Mouse (Mus musculus) stomach, embryonic 15.5 days (tissue): ENCODE measurements around the gene Tshz2. TPM values are rescaled to one million over a fixed set of nuclear protein-coding genes. Genes with fewer than 3 reads are reported as not detected.

Experiments
- ATAC-seq: fragments of 200-750 bp; cut with Nextera tagmentation; 2 replicates; pipeline ENCODE4 v1.8.0; 2017; ENCODE audit warnings: low read depth, moderate number of reproducible peaks, moderate TSS enrichment; ENCODE audit not compliant: insufficient read depth, low FRiP score
- H3K27ac ChIP-seq: fragments of 300-500 bp; sonication (generic); 2 replicates; pipeline ENCODE4 v1.5.1; 2015; ENCODE audit warnings: mild to moderate bottlenecking, inconsistent platforms
- H3K27me3 ChIP-seq: fragments of 300-500 bp; sonication (generic); replicated peaks from 2 replicates; pipeline ENCODE4 v1.6.1; 2015; ENCODE audit warnings: inconsistent platforms
- H3K36me3 ChIP-seq: fragments of 300-500 bp; sonication (generic); 2 replicates; pipeline ENCODE4 v1.6.1; 2015; ENCODE audit warnings: inconsistent platforms
- H3K4me1 ChIP-seq: fragments of 300-500 bp; sonication (generic); 2 replicates; pipeline ENCODE4 v1.6.1; 2015; ENCODE audit warnings: inconsistent platforms
- H3K4me2 ChIP-seq: fragments of 300-500 bp; sonication (generic); 2 replicates; pipeline ENCODE4 v1.6.1; 2015; ENCODE audit warnings: mild to moderate bottlenecking, inconsistent platforms
- H3K4me3 ChIP-seq: fragments of 300-500 bp; sonication (generic); replicated peaks from 2 replicates; pipeline ENCODE4 v1.5.1; 2015; ENCODE audit warnings: inconsistent platforms
- H3K9ac ChIP-seq: fragments of 300-500 bp; sonication (generic); 2 replicates; pipeline ENCODE4 v1.6.1; 2015; ENCODE audit warnings: inconsistent platforms
- H3K9me3 ChIP-seq: fragments of 300-500 bp; sonication (generic); 2 replicates; pipeline ENCODE4 v1.6.1; 2016; ENCODE audit warnings: inconsistent platforms
- WGBS: fragments of 180-500 bp; shearing (Covaris S2); methylation state at CpG from one replicate; pipeline ENCODE4 v1.1.7; 2015; 5-methylcytosine and 5-hydroxymethylcytosine counted together
- polyA plus RNA-seq: library from polyadenylated mRNA; unstranded; fragments of >200 nt; fragmentation: Nextera tagmentation; extraction: Ambion mirVana; gene quantifications from 2 replicates; pipeline ENCODE4 v1.2.1, GENCODE M21; 2015

The Tshz2 gene
- polyA plus RNA-seq, 1 experiment from 2014 or later = 15.9 TPM

GRCm38 (mm10) chr2:169679264-169679663, 46.5 kb downstream of the Tshz2 start:
- WGBS = 48% methylated on average over 7 of the region's 7 CpGs
- H3K4me2 ChIP-seq = no peak overlapping the region
- ATAC-seq = peak; percentile 71; the same call in 1 of the 2 replicates
- no peaks in the 10 kb centered on the region for H3K27me3 ChIP-seq
- no peaks in the 10 kb centered on the region for H3K9me3 ChIP-seq
- 0 out of 2 replicates have a peak, but pooled peaks cover 4% of the 10 kb centered on the region for H3K4me1 ChIP-seq
- H3K9ac ChIP-seq = no peak overlapping the region
- no peak overlapping the region for H3K27ac ChIP-seq
- H3K36me3 ChIP-seq = no peaks in the 10 kb centered on the region
- no peak overlapping the region for H3K4me3 ChIP-seq

- H3K36me3 ChIP-seq = no peaks in the 10 kb centered on the region
- peaks cover 7% of the 10 kb centered on the region; the same call in 1 of the 2 replicates for H3K4me1 ChIP-seq
- H3K9me3 ChIP-seq = no peaks in the 10 kb centered on the region
- WGBS = 67% methylated on average over 5 of the region's 5 CpGs
- no peak overlapping the region for H3K4me3 ChIP-seq
- no peak overlapping the region for H3K4me2 ChIP-seq
- no peaks in the 10 kb centered on the region for H3K27me3 ChIP-seq
- no peak overlapping the region for H3K9ac ChIP-seq
- ATAC-seq = no peak
- no peak overlapping the region for H3K27ac ChIP-seq
Observed at GRCm38 (mm10) chr2:169679951-169680350, 47.1 kb downstream of the Tshz2 start.

- Histone ChIP-seq H3K36me3 (no peaks in the 10 kb centered on the region), H3K9me3 (no peaks in the 10 kb centered on the region), H3K4me1 (peaks cover 10% of the 10 kb centered on the region), H3K4me3 (no peak overlapping the region), H3K4me2 (no peak overlapping the region), H3K27me3 (no peaks in the 10 kb centered on the region), H3K27ac (no peak overlapping the region; the same call in 1 of the 2 replicates), H3K9ac (no peak overlapping the region)
- ATAC-seq = no peak
- WGBS = 47% methylated on average over 5 of the region's 5 CpGs
Observed at GRCm38 (mm10) chr2:169685260-169685659, 52.4 kb downstream of the Tshz2 start.

GRCm38 (mm10) chr2:169685747-169686146, 52.9 kb downstream of the Tshz2 start:
- Histone ChIP-seq H3K27me3 (no peaks in the 10 kb centered on the region), H3K4me3 (no peak overlapping the region), H3K9ac (no peak overlapping the region), H3K4me1 (peaks cover 10% of the 10 kb centered on the region), H3K36me3 (no peaks in the 10 kb centered on the region), H3K27ac (no peak overlapping the region), H3K4me2 (no peak overlapping the region), H3K9me3 (no peaks in the 10 kb centered on the region)
- no peak for ATAC-seq
- WGBS = 67% methylated on average over 7 of the region's 7 CpGs

GRCm38 (mm10) chr2:169686697-169687430, 54.1 kb downstream of the Tshz2 start:
- Histone ChIP-seq H3K36me3 (no peaks in the 10 kb centered on the region), H3K4me1 (peaks cover 10% of the 10 kb centered on the region), H3K9me3 (no peaks in the 10 kb centered on the region), H3K9ac (no peak overlapping the region), H3K4me2 (no peak overlapping the region), H3K27ac (no peak overlapping the region), H3K4me3 (no peak overlapping the region), H3K27me3 (no peaks in the 10 kb centered on the region)
- 69% methylated on average over 12 of the region's 12 CpGs for WGBS
- ATAC-seq = no peak

- no peak overlapping the region for H3K4me3 ChIP-seq
- no peak overlapping the region for H3K27ac ChIP-seq
- no peaks in the 10 kb centered on the region for H3K27me3 ChIP-seq
- H3K36me3 ChIP-seq = no peaks in the 10 kb centered on the region
- WGBS = 65% methylated on average over 2 of the region's 2 CpGs
- H3K9ac ChIP-seq = no peak overlapping the region
- ATAC-seq = no peak
- no peaks in the 10 kb centered on the region for H3K9me3 ChIP-seq
- no peak overlapping the region for H3K4me2 ChIP-seq
- H3K4me1 ChIP-seq = peaks cover 5% of the 10 kb centered on the region; the same call in 1 of the 2 replicates
Observed at GRCm38 (mm10) chr2:169690054-169690453, 57.2 kb downstream of the Tshz2 start.

- H3K9me3 ChIP-seq = no peaks in the 10 kb centered on the region
- no peak overlapping the region for H3K4me3 ChIP-seq
- peaks cover 9% of the 10 kb centered on the region; the same call in 1 of the 2 replicates for H3K4me1 ChIP-seq
- no peaks in the 10 kb centered on the region for H3K27me3 ChIP-seq
- no peak overlapping the region for H3K9ac ChIP-seq
- no peak for ATAC-seq
- no peak overlapping the region for H3K27ac ChIP-seq
- 83% methylated on average over 9 of the region's 9 CpGs for WGBS
- no peak overlapping the region for H3K4me2 ChIP-seq
- no peaks in the 10 kb centered on the region for H3K36me3 ChIP-seq
Observed at GRCm38 (mm10) chr2:169694494-169694893, 61.7 kb downstream of the Tshz2 start.

- H3K9me3 ChIP-seq = no peaks in the 10 kb centered on the region
- H3K27ac ChIP-seq = no peak overlapping the region
- ATAC-seq = peak; percentile 50; the same call in 1 of the 2 replicates
- H3K4me1 ChIP-seq = peaks cover 12% of the 10 kb centered on the region
- no peaks in the 10 kb centered on the region for H3K27me3 ChIP-seq
- H3K9ac ChIP-seq = no peak overlapping the region
- no peaks in the 10 kb centered on the region for H3K36me3 ChIP-seq
- no peak overlapping the region for H3K4me2 ChIP-seq
- WGBS = 59% methylated on average over 9 of the region's 9 CpGs
- H3K4me3 ChIP-seq = no peak overlapping the region
Observed at GRCm38 (mm10) chr2:169695025-169695424, 62.2 kb downstream of the Tshz2 start.

GRCm38 (mm10) chr2:169699141-169699540, 66.3 kb downstream of the Tshz2 start:
- no peak overlapping the region for H3K9ac ChIP-seq
- H3K4me2 ChIP-seq = no peak overlapping the region
- H3K9me3 ChIP-seq = no peaks in the 10 kb centered on the region
- no peak overlapping the region for H3K4me3 ChIP-seq
- WGBS = 75% methylated on average over 5 of the region's 5 CpGs
- no peak for ATAC-seq
- H3K27ac ChIP-seq = no peak overlapping the region
- H3K36me3 ChIP-seq = no peaks in the 10 kb centered on the region
- H3K4me1 ChIP-seq = peaks cover 27% of the 10 kb centered on the region
- H3K27me3 ChIP-seq = no peaks in the 10 kb centered on the region

GRCm38 (mm10) chr2:169699862-169700511, 67.2 kb downstream of the Tshz2 start:
- peaks cover 27% of the 10 kb centered on the region for H3K4me1 ChIP-seq
- H3K4me3 ChIP-seq = no peak overlapping the region
- no peaks in the 10 kb centered on the region for H3K9me3 ChIP-seq
- ATAC-seq = peak; percentile 87
- peak overlapping the region; percentile 72 for H3K27ac ChIP-seq
- WGBS = 29% methylated on average over 7 of the region's 7 CpGs
- H3K27me3 ChIP-seq = no peaks in the 10 kb centered on the region
- H3K4me2 ChIP-seq = no peak overlapping the region
- no peak overlapping the region for H3K9ac ChIP-seq
- no peaks in the 10 kb centered on the region for H3K36me3 ChIP-seq

- 49% methylated on average over 15 of the region's 15 CpGs for WGBS
- Histone ChIP-seq H3K27ac (no peak overlapping the region), H3K4me3 (no peak overlapping the region), H3K4me1 (peaks cover 27% of the 10 kb centered on the region), H3K36me3 (no peaks in the 10 kb centered on the region), H3K9ac (no peak overlapping the region), H3K4me2 (no peak overlapping the region), H3K27me3 (no peaks in the 10 kb centered on the region), H3K9me3 (no peaks in the 10 kb centered on the region)
- no peak for ATAC-seq
Observed at GRCm38 (mm10) chr2:169702725-169703486, 70.1 kb downstream of the Tshz2 start.
